Mouse (Mus musculus) heart, adult 2 months (tissue): Measurements from ENCODE around the gene Clk1. TPM values are rescaled to one million over a fixed set of nuclear protein-coding genes. Genes with fewer than 3 reads are reported as not detected.

Experiments used
- DNase-seq, 2 experiments: peaks; one replicate each; pipeline ENCODE4 v3.0.0; 2021
- H3K27ac ChIP-seq: fragments of 200-600 bp; 2 replicates; pipeline ENCODE4 v1.8.1; 2022
- H3K27me3 ChIP-seq: fragments of 200-500 bp; 2 replicates; pipeline ENCODE4 v1.6.1; 2012; ENCODE audit warnings: mild to moderate bottlenecking, low read length, inconsistent platforms, mixed read lengths; ENCODE audit not compliant: control insufficient read depth, insufficient read depth
- H3K36me3 ChIP-seq: fragments of 200-500 bp; 2 replicates; pipeline ENCODE4 v1.6.1; 2012; ENCODE audit warnings: low read length, inconsistent platforms; ENCODE audit not compliant: control insufficient read depth, insufficient read depth
- H3K4me1 ChIP-seq: fragments of 200-500 bp; 2 replicates; pipeline ENCODE4 v1.6.1; 2011; ENCODE audit warnings: low read length; ENCODE audit not compliant: control insufficient read depth, insufficient read depth
- H3K4me3 ChIP-seq: fragments of 200-600 bp; 2 replicates; pipeline ENCODE4 v1.8.1; 2022
- H3K79me2 ChIP-seq: fragments of 200-500 bp; replicated peaks from 2 replicates; pipeline ENCODE4 v1.6.1; 2012; ENCODE audit warnings: mild to moderate bottlenecking, inconsistent platforms, low read length, moderate library complexity, mixed read lengths; ENCODE audit not compliant: control insufficient read depth, insufficient read depth
- H3K9ac ChIP-seq: fragments of 200-500 bp; 2 replicates; pipeline ENCODE4 v1.6.1; 2012; ENCODE audit warnings: low read depth, mild to moderate bottlenecking, control low read depth, inconsistent platforms, low read length, mixed read lengths
- CTCF ChIP-seq: fragments of 200-600 bp; IDR thresholded peaks from 2 replicates; pipeline ENCODE4 v1.8.1; 2022; ENCODE audit warnings: antibody characterized with exemption, mild to moderate bottlenecking, moderate library complexity
- EP300 ChIP-seq: fragments of 200-500 bp; IDR thresholded peaks from 2 replicates; pipeline ENCODE4 v1.6.1; 2011; ENCODE audit warnings: low read depth, low read length, control low read depth; ENCODE audit not compliant: insufficient read depth
- POLR2A ChIP-seq: fragments of 200-500 bp; IDR thresholded peaks from 2 replicates; pipeline ENCODE4 v1.6.1; 2011; ENCODE audit warnings: mild to moderate bottlenecking, low read depth, low read length, control low read depth; ENCODE audit not compliant: insufficient read depth
- WGBS: fragments of 180-500 bp; shearing (Covaris S2); methylation state at CpG from one replicate; pipeline ENCODE4 v1.1.7; 2018; 5-methylcytosine and 5-hydroxymethylcytosine counted together
- intact Hi-C: fragments of 180-260 bp; cut with DNase I; formaldehyde crosslinking; loops from one replicate; pipeline ENCODE4 v1.15.1; 2025
- polyA plus RNA-seq: library from polyadenylated mRNA; depleted of rRNA; stranded (reverse); fragments of >200 nt; gene quantifications from 2 replicates; pipeline ENCODE4 v1.2.3, GENCODE M21; 2012
- total RNA-seq, 2 experiments: library from RNA; stranded (reverse); gene quantifications; 2 replicates each; pipeline ENCODE4 v1.2.3; 2021

Clk1 gene
- total and polyA plus RNA-seq, 3 experiments: 43.3 to 50.4 (median 50.2) TPM

DNA sequence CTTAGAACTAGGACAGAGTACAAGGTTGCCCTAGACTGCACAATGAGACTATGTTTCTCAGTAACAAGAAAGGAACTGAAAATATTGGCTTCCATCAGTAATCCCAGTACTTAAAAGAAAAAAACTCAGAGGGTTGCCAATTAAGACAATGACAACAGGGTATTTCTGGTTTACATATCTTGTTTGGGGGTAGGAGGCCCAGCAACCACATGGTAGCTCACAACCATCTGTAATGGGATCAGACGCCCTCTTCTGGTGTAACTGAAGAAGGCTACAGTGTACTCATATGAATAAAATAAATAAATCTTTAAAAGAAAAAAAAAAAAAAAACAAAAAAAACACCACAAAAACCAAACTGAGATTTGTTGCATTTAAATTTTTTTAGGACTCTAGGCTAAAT is 8.4 kb downstream of the Clk1 start:
- 31% methylated on average over 1 of the region's 1 CpGs for WGBS
- H3K27ac ChIP-seq: no peak overlapping the region
- 0 out of 2 replicates have a peak, but pooled peaks cover 3% of the 10 kb centered on the region for H3K79me2 ChIP-seq
- H3K9ac ChIP-seq: no peak overlapping the region
- no peak for DNase-seq
- H3K36me3 ChIP-seq: peaks cover 71% of the 10 kb centered on the region
- no peaks in the 10 kb centered on the region for H3K27me3 ChIP-seq
- H3K4me1 ChIP-seq: peaks cover 5% of the 10 kb centered on the region
- intact Hi-C loops: loop anchor here (1.0 kb wide), 1 partner anchor 20 kb away; no protein-coding TSS in a partner anchor
- TF ChIP-seq EP300 (no peak), CTCF (peak; percentile 63)
- no peak overlapping the region for H3K4me3 ChIP-seq

DNA sequence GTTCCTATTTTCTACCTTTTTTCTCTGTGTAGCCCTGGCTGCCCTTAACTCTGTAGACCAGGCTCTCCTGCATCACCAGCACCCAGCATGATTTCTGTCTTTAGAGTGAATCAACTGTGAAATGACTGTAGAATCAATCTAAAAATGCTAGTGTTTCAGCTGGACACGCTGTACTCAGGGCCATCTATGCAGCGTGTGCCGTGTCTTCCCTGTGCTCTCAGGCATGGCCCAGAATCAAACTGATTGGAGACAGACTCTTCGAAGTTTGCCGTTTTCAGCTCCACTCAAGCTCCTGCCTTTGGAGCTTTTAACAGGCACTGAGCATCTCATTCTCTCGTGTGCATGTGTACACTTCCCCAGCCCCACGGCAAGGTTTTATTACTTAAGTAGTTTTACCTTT is 13.1 kb downstream of the Clk1 start:
- Histone ChIP-seq H3K27ac (no peak overlapping the region), H3K27me3 (no peaks in the 10 kb centered on the region), H3K4me3 (no peak overlapping the region), H3K9ac (no peak overlapping the region), H3K79me2 (no peaks in the 10 kb centered on the region), H3K36me3 (peaks cover 34% of the 10 kb centered on the region), H3K4me1 (no peaks in the 10 kb centered on the region)
- no peak for DNase-seq
- intact Hi-C loops: no loop called here
- TF ChIP-seq CTCF: no peak
- TF ChIP-seq EP300: no peak
- TF ChIP-seq POLR2A: no peak
- 82% methylated on average over 7 of the region's 7 CpGs for WGBS

GRCm38 (mm10) chr1:58410198-58410588 is 13.7 kb downstream of the Clk1 start:
- intact Hi-C loops: no loop called here
- H3K4me1 ChIP-seq: no peaks in the 10 kb centered on the region
- H3K27ac ChIP-seq: no peak overlapping the region
- no peak for DNase-seq
- H3K9ac ChIP-seq: no peak overlapping the region
- no peaks in the 10 kb centered on the region for H3K79me2 ChIP-seq
- WGBS: 72% methylated on average over 3 of the region's 3 CpGs
- H3K4me3 ChIP-seq: no peak overlapping the region
- H3K36me3 ChIP-seq: peaks cover 30% of the 10 kb centered on the region
- H3K27me3 ChIP-seq: no peaks in the 10 kb centered on the region
- no peak for TF ChIP-seq POLR2A
- TF ChIP-seq CTCF: no peak
- no peak for TF ChIP-seq EP300

DNA sequence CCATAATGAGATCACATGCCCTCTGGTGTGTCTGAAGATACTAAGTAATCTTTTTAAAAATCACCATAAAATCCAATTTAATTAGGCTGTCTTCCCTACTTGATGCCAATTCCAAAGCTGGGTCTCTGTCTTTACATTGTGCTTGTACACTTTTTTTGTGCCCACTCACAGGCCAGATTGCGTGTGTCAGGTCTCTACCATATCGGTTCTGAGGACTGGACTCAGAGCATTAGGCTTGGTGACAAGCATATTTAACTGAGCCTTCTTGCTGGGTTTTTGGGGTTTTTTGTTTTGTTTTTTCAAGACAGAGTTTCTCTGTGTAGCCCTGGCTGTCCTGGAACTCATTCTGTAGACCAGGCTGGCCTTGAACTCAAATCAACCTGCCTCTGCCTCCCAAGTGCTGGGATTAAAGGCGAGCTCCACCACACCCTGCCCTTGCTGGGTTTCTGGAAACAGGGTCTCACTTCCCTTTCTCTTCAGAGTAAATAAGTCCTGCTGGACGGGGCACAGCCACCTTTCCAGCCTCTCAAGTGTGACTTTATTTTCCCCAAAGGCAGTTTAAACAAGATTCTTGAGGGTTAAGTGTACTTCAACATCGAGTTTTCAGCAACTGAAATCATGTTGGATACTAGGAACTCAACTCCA is 14.2 kb downstream of the Clk1 start:
- intact Hi-C loops: no loop called here
- no peak for TF ChIP-seq POLR2A
- no peaks in the 10 kb centered on the region for H3K27me3 ChIP-seq
- no peaks in the 10 kb centered on the region for H3K79me2 ChIP-seq
- WGBS: 77% methylated on average over 5 of the region's 5 CpGs
- H3K36me3 ChIP-seq: peaks cover 25% of the 10 kb centered on the region
- H3K27ac ChIP-seq: no peak overlapping the region
- H3K9ac ChIP-seq: no peak overlapping the region
- H3K4me1 ChIP-seq: no peaks in the 10 kb centered on the region
- no peak overlapping the region for H3K4me3 ChIP-seq
- no peak for DNase-seq

GRCm38 (mm10) chr1:58408141-58408540 is 15.7 kb downstream of the Clk1 start:
- TF ChIP-seq CTCF (no peak), POLR2A (no peak), EP300 (no peak)
- Histone ChIP-seq H3K4me3 (no peak overlapping the region), H3K79me2 (no peaks in the 10 kb centered on the region), H3K4me1 (no peaks in the 10 kb centered on the region), H3K27ac (no peak overlapping the region), H3K36me3 (peaks cover 13% of the 10 kb centered on the region), H3K27me3 (no peaks in the 10 kb centered on the region), H3K9ac (no peak overlapping the region)
- intact Hi-C loops: no loop called here
- 84% methylated on average over 6 of the region's 6 CpGs for WGBS
- no peak for DNase-seq

GRCm38 (mm10) chr1:58407321-58407720 is 16.5 kb downstream of the Clk1 start:
- Histone ChIP-seq H3K27me3 (no peaks in the 10 kb centered on the region), H3K9ac (no peak overlapping the region), H3K27ac (no peak overlapping the region), H3K79me2 (no peaks in the 10 kb centered on the region), H3K36me3 (peaks cover 14% of the 10 kb centered on the region), H3K4me3 (no peak overlapping the region), H3K4me1 (no peaks in the 10 kb centered on the region)
- WGBS: 96% methylated on average over 7 of the region's 7 CpGs
- intact Hi-C loops: no loop called here
- DNase-seq: no peak
- TF ChIP-seq EP300 (no peak), POLR2A (no peak), CTCF (no peak)
